Mouse (Mus musculus) lung, adult 18-20 months (tissue): Measurements from ENCODE around the gene Sirt7.
A peak's percentile ranks its signal among the peaks of the same experiment; 100 is the strongest.

Source experiments
- DNase-seq, 2 experiments: peaks; one replicate each; pipeline ENCODE4 v3.0.0; 2022; ENCODE audit warnings: mixed read lengths in 2 of 2

Sirt7 gene

DNA sequence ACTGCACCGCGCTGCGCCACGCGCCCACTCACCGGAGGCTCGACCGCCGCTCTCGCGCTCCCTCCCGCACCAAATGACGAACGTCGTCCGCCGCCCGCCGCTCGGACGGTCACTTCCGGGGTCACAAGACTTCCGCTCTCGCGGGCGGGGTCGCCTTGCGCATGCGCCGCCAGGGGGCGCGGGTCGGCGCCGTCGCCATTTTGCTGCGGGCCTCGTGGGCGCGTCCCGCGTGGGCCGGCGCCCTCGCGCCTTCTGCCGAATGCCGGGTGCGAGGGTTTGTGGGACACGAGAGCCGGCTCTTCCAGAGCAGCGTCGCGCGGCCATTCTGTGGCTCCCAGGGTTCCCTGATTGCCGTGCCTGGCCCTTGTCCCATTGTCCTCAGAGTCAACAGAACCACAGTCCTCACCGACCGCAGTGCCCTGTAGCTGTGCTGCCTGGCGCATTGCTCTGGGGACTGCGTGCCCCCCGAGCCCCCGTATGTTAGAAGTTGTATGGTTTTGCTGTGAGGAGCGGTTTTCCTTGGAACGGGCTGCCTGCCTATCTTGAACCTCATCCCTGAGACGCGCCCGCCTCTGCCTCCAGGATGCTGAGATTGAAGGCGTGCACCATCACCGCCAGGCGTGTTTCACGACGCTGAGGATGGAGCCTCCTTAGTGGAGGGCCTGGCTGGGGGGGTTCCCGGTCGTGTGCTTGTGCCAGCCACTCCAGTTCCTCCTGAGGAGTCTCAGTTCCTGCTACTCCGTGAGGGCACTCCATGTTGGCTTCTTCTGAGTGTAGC lies 43.4 kb downstream of the Sirt7 start, which contains the start of gene Arhgdia:
Arhgdia (minus strand) TSS at position 135 of the 778 bp plus-strand sequence.
- DNase-seq, result peak; percentile 86 to 89

DNA sequence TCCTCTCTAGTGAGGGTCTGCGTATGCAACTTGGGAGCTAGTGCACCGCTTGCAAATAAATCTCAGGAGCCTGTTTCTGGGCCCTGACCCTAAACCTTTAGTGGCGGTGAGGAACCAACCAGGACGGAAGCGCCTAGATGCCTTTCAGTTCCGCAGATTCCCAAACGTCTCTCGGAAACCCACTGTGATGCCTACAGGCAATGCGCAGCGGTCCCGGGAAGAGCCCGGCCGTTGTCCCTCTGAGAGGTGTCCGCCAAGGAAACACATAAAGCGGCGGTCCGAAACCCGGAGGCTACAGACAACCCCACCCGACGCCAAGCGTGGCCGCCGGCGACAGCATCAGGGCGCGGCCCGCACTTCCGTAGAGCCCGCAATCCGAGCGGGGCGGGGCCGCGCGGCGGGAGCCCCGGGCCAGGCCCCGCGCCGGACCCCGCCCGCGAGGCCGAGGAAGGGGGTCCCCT lies 44.1 kb downstream of the Sirt7 start:
- peak; percentile 50 to 54 for DNase-seq

DNA sequence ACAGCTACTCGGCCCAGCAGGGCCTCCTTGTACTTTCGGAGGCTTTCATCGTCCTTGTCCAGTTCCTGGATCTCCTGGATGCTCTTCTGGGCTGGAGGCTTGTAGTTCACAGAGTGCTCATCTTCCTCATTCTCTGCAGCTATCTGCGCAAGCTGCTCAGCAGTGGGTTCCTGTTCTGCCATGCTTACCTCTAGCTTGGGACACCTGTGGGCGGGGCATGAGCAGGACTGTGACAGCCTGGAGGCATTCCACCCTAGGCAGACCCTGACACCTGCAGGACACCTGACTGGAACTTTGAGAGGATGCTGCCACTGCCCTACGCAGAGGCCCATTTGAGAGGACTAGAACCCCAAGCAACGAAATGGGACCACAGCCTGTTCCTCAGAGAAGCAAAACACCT lies 44.9 kb downstream of the Sirt7 start:
- DNase-seq, result peak; percentile 43 to 51

DNA sequence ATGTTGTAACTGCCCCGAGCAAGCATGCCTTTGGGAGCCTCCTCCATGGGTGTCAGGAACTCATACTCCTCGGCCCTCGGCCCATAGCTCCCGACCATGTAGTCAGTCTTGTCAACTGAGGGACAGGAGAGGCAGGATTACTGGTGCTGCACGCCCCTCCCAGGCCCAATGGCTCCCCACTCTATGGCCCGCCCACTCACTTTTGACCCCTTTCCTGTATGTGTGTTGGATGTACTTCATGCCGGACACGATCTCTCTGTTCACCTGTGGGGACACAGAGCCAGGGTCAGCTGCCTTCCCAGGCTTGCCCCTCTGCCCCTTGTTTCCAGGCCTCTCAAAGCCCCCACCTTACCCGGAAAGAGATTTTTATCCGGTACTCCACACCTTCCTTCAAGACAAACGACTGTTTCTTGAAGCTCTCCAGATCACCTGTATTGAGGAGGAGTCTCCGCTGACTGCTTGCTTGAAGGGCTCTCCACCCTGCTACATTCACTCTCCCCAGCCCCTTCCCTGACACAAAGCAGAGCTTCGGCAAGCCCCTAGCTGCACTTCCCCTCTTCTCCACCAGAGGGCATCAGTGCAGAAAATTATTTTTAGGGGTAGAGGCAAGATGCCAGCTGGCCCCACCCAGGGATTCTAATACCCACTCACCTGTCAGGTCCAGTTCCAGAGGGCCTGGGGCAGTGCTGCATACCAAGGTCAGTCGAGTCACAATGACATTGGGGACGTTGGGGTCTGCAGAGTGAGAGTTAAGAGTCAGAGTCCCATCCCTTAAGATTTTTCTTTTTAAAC lies 45.5 kb downstream of the Sirt7 start:
- peak; percentile 67 to 78 for DNase-seq

DNA sequence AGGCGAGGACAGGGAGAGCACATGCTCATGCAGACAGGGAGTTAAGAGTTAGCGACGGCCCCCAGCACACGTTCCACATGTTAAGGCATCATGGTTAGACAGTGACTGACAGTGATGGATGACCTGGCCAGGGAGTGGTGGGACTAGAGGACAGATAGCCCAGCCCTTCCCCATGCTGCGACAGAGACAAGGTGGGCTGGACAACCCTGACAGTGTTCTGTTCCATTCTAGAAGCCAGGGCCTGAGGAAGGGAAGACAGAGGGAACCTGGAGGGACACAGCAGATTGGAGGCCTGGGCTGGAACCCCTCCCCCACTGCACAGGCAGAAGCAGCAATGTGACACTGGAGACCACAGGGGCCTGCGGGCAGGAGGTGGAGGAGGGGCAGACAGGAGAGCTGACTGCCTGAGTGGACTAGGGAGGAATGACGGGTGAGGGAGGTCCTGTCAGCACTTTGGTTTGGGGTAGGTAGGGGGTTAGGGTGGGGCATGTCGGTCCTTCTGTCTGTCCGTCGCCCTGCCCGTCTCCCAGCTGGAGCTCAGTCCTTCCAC lies 46.3 kb downstream of the Sirt7 start:
- DNase-seq, result peak in 1 of 2 experiments; percentile 18

DNA sequence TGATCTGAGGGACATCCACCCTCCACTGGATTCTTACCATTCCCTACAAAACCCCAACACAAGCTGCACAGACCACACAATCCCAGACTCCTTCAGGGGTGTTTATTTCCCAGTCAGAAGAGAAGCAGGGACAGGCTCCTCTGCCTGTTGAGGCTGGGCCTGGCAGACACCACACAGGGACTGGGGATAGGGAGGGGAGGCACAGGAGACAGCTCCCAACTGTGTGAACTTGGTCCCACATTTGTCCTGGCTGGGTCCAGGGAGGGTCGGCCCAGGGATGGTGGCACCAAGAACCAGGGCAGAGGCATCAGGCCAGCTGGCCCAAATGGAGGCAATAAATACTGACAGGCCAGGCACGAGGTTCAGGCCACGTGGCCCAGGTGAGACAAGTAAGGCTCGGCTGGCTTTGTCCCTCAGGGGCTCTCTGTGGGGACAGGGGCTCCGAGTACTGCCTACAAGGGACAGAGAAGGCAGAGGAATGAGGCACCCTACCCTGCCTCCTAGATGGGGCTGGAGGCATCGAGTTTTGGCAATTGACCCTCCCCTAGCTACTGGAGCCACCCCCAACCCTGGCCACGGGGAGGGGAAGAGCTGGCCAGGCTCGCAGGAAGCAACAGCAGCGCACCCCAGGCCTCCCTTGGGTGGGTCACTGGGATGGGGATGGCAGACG lies 46.9 kb downstream of the Sirt7 start:
- no peak for DNase-seq

DNA sequence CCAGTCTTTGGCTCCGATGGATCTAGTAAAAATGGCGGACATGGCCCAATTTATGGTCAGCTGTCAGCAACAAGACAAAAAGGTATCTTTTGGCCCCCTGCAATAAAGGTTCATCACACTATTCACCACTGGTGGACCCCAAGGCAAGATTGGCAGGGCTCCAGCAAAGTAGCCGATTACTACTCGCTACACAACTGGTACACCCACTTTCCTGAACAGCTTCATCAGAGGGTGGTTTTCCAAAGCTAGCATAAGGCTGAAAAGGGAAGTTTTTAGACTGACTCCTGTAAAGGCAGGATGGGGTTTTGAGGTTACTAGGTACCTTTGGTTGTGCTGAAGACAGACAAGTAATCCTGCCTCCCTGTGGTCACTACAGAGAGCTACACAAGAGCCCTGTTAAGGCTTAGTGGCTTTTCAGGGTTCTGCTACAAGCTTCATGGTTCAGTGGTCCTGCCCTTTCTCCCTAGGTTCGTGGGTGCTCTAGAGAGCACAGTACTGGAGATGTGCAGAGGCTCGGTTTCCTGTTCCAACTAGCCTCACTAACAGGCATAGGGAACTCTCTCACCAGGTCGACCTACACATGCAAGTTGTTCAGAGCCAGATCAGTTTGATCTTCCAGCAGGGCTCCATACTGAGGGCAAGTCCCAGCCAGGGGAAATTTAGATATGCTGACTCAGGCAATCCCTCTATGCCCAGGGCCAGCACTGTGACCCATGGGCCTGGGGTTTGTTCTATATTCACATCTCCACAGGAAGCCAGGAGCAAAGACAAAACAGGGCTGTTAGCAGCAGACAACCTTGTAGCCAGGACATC lies 47.6 kb downstream of the Sirt7 start:
- DNase-seq, result no peak

DNA sequence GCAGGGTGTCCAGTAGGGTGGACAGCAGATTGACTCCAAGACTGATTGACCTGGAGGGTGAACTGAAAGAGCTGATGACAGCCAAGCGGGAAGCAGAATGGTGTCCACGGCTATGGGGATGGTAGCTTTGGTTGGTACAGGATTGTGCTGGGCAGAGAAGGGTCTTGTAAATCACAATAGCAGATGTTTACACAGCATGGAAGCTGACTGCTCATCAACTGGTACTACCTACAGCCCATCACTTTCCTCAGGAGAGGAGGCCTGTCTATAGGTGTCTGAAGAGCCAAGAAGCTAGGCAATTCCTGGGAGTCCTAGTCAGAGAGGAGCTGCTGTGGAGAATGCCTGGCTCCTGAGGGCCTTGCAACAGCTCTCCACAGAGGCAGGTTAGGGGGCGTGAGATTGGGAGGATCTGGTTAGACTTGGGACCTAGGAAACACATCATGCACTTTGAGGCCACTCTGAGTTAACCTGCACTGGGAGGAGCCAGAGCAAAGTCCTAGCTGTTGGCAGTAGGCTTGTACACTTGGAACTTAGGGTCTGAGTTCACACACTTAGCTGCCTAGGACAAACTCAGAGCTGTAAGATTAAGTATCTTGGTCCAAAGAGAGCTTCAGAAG lies 48.6 kb downstream of the Sirt7 start:
- no peak for DNase-seq

DNA sequence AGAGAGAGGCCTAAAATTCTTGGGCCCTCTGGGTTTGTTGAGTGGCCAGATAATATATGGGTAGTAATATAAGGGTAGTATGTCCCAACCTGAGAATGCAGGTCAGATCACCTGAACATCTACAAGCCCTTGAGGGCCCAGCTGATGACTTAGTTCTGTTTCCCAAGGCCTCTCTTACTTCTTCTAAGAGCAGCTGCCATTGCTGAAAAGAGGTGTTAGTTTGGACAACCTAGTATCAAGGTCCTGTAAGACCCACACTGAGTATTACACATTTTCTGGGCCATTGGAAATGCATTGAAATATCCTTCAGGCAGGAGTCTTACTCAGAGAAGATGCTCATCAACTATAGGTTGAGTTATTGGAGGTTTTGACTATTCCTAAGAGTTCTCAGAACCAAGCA lies 49.1 kb downstream of the Sirt7 start:
- DNase-seq, result no peak

DNA sequence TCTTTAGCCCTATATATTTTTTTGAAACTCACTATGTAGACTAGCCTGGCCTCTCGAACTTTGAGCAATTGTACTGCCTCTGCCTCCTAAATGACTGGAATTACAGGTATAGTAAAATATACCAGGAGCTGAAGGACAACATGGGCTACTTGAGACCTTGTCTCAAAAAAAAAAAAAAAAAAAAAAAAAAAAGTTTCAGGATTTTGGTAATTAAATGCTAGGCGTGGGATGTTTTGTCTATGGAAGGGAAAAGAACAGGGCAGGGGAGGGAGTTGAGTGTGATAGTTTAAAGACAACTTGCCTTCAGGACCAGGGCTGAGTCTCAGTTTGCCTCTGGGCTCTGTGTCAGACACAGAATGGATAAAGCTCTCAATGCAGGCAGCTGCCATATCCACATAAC lies 50.0 kb downstream of the Sirt7 start:
- DNase-seq, result no peak

DNA sequence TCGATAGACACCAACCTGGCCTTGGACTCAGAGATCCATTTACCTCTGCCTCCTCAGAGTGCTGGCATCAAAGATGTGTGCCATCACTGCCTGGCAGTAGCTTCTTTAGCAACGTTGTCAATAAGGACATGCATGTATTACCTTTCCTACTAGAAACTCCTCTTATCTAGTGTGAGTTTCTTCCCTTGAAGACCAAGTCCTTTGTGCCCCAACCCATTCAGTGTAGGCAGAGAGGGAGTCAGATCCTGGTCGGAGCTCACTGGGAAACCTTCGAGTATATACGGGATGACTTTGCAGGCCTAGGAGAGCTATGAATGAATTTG lies 50.8 kb downstream of the Sirt7 start:
- no peak for DNase-seq

DNA sequence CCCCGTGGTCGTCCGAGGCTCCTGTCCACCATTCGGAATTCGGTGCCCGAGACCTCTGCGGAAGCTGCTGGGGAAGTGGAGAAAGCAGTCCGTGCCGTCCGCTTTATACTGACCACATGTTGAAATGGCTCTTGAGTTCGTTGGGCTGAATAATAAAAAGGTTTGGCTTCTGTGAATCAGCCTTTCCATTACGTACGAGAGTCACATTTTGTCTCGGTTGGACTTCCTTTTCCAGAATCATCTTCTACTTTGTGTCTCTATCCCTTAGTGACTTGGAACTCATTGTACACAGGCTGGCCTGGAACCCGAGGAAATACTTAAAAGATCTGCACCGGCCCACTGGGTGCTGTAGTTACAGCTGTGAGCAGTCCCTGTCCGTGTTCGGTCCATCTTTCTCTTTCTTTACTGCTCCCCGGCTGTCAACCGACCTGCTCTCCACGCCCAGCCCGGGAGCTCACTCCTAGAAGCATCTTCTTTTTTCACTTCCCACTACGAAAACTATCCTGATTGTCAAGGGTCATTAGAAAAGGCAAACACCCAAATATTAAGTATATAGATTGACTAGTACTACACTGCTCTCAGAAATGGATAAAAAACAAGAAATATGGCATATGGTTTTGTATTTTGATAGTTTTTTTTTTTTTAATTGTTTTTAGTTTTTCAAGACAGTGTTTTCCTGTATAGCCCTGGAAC lies 51.3 kb downstream of the Sirt7 start:
- DNase-seq, result no peak

DNA sequence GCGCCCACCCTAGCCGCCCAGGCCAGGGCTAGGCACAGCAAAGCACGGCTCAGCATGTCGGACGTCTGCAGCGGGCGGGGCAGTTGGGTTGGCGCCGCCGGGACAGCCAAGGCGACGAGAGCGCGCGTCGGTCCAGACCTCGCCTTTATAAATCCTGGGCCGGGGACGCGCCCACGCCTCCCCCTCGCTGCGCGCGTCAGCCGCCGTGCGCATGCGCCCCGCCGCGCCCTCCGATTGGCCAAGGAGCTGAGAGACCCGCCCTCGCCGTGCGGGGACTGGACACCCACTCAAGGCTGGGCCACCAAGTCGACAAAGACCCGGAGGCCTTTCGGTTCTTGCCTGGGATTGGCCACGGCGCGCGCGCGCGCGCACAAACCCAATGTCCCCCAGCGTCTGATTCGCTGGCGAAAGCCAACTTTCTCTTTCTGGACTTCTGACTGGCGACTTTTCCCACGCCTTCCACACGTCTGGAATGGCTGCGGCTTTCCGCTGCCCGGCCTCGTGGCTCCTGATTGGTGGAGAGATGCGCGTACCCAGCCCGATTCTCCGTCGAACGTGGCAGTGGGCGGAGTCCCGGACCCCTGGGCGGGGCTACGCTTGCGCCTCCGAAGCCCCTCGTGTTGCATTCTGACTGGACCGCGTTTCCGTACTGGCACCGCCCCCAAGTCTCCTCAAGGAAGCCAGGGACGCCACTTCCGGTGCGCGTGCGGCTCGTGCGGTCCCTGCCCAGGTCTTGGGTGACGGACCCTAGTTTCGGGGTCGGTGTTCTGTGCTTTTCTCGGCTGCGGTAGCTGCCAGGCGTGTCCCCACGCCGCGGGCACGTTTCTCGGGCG lies 52.1 kb downstream of the Sirt7 start, which contains the start of gene P4hb:
P4hb (minus strand) TSS at position 502 of the 833 bp plus-strand sequence.
- peak; percentile 100 for DNase-seq

DNA sequence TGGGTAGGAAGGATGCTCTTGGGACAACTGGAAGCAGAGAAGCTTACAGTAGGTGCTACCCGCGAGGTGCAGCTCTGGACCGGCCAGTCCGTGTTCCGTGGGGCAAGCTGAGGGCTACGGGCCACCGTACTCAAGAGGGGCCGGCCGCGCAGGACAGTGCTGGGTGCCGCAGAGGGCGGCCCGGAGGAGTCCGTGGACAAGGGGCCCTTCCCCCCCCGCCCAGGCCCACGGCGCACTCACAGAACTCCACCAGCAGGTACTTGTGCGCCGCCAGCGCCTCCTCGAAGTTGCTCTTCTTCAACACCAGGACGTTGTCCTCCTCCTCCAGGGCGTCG lies 52.7 kb downstream of the Sirt7 start:
- DNase-seq, result peak in 1 of 2 experiments; percentile 34

DNA sequence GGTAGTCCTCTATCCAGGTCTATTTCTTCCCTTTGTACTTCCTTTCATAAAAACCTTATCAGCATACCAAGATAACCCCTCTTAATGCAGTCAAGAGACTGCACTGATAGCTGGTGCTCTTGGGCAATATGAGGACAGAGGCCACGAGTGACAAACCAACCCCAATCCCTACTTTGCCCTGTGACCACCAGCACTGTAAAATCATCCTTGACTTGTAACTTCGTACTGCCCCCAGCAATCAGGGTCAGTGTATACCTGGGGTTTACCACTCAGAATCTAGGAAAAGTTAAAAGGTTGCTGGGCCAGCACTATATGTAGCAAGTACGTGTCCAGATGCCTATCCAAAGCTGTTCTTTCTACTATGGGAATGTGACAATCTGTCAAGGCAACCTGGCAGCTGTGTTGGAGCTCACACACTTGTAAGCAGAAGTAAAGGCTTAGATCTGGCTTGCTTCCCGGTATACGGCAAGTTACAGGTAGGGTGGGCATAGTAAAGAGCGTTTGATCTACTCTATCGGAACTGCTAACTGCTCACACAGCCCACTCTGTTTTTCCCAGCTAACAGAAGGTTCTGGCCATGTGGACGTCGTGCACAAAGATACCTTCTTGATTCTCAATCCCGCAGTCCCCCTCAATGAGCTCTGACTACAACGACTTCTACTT lies 53.2 kb downstream of the Sirt7 start:
- no peak for DNase-seq

DNA sequence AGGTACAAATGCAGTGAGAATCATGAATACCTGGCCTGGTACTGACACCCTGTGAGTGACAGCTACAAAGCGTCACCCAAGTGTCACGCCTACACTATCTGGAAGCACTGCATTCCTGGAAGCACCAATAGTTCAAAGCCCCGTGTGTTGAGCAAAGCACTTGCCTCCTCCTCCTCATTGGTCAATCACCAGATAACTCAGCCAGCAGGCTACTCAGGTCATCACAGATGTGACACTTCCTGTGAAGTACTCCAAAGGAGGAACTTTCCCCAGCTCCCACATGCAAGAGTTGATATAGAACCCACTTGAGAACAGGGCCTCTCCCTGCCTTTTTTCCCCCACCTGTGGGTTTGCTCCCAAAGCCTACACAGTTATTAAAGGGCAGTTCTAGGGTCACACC lies 53.9 kb downstream of the Sirt7 start:
- DNase-seq, result no peak
